Mouse (Mus musculus) urinary bladder, adult 18-20 months (tissue): ENCODE measurements around the gene Fgb.

Source experiments
- DNase-seq, 2 experiments: peaks; one replicate each; pipeline ENCODE4 v3.0.0; 2022; ENCODE audit warnings: low spot score in 2 of 2, mixed read lengths in 2 of 2

The Fgb gene

DNA sequence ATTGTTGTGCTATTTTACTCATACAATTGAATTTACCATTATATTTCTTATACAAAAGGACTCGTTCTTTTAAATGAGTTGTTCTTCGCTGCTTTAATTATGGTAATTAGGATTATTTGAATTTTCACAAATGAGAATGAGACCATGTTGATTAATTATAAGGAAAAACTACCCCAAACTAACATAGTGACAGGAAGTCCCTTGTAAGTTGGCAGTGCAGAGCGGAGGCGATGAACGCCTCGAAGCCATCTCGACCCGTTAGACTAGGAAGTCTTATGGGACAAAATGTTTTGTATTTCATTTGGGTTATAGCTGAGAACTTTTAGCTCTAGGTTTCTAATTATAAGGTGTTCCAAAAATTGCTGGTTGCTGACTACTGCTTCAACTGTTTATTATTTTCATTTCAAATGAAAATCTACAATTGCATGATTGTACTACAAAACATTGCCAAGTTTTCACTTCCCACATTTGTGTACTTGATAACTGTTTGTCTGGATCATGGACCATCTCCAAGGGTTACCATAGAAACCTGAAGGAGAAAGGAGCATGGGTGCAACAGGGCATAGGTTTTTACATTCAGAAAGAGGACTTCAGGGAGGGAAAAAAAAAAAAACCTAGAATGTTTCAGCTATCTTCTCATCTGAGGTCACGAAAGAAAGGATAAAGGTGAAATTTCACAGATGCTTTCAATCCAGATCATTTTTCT is 22.0 kb downstream of the Fgb start:
- DNase-seq = no peak

GRCm38 (mm10) chr3:83025475-83026301 is 24.0 kb downstream of the Fgb start, which contains the start of gene Fga:
Fga (plus strand) TSS chr3:83026076.
- DNase-seq = no peak

DNA sequence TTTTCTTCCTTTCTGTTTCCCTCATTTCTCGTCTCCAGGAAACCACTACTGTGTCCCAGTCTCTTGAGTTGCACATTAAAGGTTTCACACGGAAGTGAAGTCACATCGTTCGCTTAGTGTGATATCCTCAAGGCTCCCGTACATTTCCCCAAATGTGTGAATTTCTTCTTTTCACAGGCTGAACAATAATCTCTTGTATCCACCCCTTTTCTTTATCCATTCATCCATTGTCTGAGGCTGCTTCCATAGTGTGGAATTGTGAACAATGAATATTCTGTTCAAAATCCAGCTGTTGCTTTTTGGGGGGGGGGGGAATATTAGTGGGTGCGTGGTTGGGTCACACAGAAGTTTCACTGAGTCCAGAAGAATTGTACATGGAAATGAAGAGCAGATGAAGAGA is 24.6 kb downstream of the Fgb start:
- no peak for DNase-seq

DNA sequence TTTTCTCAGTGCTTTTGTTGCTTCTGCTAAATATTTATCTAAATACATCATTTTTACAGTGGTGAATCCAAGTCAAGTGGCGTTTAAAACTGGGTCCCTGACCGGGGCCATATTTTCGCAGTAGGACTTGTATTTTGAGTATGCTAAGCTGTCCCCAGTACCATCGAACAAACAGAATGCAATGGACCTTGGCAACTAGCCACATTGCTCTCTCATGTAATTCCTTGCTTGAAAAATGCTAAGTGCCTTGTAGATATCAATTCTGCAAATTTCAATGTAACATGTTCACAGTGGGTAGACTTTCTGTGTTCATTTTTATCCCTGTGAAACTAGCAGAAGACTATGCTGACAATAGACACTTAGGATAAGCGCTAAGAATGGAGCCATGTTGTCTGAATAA is 28.5 kb downstream of the Fgb start:
- no peak for DNase-seq

DNA sequence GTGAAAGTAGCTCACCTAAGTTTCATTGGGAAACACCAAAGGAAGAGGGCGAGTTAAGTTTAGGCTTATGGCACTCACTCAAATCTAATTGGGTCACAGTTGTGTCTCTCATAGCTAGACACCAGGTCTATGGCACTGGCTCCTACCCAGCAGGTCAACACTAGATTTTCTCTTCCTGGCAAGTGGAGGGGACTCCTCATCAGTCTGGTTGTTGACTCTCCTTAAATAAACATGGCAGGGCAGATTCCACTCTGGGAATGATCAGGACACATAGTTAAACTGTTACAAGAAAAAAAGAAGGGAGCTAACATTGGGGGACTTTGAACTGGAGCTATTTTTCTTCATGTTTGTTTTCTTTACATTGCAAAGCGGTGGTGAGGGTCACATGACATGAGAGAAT is 29.3 kb downstream of the Fgb start:
- no peak for DNase-seq

GRCm38 (mm10) chr3:83016236-83016635 is 33.4 kb downstream of the Fgb start:
- no peak for DNase-seq

DNA sequence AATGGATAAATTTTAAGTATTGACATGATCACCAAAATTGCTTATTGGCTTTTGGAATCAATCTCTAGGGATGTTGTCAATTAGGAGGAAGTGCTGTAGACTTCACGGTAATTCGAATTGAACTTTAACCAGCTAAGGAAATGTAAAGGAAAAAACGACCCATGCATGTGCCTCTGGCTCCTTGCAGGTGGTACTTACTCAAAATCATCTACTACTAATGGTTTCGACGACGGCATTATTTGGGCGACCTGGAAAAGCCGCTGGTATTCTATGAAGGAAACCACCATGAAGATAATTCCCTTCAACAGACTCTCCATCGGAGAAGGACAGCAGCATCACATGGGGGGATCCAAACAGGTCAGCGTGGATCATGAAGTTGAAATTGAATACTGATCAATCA is 35.7 kb downstream of the Fgb start:
- no peak for DNase-seq

GRCm38 (mm10) chr3:83012636-83013035 is 37.0 kb downstream of the Fgb start:
- no peak for DNase-seq

DNA sequence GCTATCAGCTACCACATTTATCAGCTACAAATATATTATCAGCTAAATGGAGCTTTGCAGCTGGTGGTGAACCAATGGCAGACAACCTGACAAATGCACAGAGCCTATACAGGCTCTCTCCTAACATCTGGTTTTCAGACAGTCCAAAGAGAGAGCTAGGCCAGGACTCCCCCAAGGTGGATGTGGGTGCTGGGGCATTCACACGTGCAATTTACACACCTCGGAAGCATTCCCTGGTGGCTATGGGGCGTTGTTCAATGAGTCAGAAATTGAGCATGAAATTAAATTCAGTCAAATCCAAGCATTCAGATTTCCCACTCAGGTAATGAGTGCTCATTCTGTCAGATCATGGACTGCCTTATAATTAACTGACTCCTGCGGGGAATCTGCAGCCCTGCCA is 38.1 kb downstream of the Fgb start:
- DNase-seq = no peak

DNA sequence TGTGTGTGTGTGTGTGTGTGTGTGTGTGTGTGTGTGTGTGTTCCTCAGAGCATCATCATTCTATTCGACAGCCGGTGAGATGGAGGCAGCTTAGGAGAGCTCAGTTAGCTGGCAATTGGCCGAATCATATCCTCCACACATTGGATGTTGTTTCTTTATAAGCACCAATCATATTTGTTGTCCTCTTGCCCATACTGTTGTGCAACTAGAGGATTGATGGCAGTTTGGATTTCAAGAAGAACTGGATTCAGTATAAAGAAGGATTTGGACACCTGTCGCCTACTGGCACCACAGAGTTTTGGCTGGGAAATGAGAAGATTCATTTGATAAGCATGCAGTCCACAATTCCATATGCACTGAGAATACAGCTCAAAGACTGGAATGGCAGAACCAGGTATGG is 38.5 kb downstream of the Fgb start:
- DNase-seq = no peak

GRCm38 (mm10) chr3:83010291-83010690 is 39.4 kb downstream of the Fgb start:
- DNase-seq = no peak

GRCm38 (mm10) chr3:83007557-83007956 is 42.1 kb downstream of the Fgb start, which contains the start of gene Fgg:
Fgg (plus strand) TSS chr3:83007724.
- no peak for DNase-seq

GRCm38 (mm10) chr3:83004801-83005200 is 44.9 kb downstream of the Fgb start:
- DNase-seq = no peak

DNA sequence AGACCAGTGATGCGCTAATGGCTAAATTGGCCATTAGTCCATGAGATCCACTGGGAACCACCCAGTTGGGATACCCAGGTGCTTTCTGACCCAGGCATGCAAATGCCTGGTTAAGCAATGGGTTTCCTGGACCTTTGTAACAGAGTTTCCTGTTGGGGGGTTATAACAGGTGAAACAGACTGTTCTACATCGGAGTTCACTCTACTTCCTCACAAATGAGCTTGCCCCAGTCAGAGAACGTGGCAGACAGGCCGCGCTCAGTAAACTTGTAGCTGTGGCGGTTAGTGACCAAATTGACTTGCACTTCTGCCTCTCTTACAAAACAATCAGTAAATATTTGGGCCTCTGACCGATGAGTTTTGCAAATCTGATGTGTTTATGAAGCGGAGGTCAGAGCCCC is 46.6 kb downstream of the Fgb start:
- no peak for DNase-seq

DNA sequence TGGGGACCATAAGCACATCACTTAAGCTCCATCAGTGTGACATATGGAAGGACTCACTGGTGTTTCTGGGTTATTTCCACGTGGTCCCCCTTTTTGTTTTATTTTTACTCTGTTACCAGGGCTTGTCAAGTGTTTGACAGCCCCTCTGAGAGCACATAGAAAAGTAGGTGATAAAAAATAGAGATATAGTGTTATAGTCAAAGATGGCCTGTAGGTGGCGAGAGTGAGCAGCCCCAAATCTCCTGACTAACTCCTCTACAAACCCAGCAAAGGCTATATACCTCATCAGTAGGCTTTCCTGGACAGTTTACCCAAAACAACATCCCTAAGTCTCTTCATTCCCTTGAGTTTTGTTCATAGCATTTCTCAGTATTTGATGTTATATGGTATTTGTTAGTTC is 47.5 kb downstream of the Fgb start:
- no peak for DNase-seq

GRCm38 (mm10) chr3:82999995-83000394 is 49.7 kb downstream of the Fgb start:
- no peak for DNase-seq

DNA sequence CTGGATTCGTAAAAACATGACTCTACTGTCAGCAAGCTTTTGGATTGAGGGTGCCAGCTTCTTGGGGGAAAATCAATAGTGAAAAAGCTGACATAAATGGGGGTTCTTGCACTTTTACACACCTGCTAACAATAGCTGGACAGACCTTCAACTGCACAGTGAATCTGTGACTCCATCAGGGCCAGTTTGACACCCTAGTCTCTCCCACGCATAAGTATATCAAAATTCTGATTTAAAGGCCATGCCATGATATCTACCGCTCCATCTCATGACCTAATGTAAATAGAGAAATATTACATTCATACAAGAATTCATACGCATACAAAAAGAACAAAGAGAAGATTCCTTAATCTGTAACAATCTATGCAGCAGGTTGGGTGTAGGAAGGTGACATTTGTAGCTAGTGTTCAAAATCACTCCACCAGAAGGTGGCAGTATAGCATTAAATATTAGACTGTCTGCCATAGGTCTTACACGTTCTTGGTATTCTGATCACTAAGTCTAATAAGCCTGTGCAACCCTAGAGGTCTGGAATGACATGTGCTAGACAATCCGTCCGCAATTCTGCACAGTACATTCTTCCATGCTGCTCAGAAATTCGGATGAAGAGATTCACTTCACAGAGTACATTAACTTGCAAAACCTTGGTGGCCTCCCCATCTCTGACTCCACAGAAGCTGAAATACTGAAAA is 50.7 kb downstream of the Fgb start:
- no peak for DNase-seq

DNA sequence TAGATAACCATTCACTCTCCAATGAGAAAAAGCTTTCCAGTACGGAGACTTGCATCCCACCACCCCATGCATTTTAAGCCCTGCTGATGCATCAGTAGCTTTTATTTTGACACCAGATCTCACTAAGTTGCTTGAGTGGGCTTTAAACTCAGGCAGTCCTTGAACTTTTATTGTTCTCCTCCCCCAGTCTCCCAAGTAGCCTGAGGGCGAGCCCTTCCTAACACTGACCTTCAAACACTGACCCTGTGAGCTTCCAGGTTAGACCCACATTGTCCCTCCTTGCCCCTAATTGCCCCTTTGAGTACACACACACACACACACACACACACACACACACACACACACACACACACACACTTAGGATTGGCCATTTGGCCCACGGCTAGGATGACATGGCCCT is 53.0 kb downstream of the Fgb start:
- no peak for DNase-seq

DNA sequence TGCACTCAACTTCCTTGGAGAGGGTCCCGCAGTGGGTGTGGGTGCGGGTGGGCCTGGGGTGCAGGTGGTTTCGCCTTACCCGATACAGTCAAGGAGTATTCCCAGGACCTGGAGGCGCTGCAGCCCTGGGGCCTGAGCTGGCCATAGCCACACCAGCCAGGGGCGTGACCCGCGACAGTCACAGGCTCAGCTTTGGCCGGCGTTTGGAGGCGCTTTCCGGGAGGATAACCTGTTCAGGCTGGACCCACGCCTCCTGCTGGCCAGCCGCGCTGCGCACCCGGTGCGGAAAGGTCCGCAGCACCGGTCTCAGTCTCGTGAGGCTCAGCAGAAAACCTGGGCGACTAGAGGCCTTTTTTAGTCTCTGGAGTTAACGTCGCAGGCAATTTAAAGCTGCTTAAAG is 54.3 kb downstream of the Fgb start:
- peak; percentile 48 to 55 for DNase-seq

DNA sequence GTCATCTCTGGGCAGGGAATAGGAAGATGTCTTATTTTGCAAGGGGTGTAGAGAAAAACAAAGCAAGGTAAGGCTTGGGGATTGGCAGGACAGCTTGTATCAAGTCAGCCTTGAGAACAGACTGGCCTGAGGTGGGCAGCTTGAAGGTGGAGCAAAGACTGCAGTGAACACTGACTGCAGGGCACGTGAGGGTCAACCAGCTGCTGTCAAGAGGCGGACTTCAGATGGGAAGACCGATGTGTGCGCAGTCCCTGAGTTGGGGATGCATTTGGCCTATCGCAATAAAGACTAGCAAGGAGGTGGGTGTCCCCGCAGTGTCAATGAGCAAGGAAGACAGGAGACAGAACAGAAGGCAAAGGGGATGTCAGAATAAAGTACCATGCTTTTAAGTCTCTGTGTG is 56.7 kb downstream of the Fgb start:
- no peak for DNase-seq

DNA sequence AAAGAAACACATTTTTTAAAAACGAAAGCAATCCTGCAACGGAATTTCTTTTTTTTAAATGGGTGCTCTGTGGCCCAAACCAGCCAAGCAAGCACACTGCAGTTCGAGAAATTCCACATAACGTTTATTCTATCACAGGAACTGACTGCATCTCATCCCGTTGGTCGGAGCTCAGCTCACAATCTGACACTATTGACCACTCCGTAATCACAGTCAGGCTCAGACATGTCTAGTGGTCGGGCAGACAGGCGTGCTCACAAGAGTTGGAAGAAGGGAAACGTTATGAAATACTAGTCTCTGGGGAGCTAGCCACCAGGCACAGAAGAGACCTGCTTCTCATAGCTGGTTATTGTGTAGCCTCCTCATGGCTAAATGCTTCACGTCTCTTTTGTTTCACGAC is 57.7 kb downstream of the Fgb start:
- no peak for DNase-seq
